Mouse (Mus musculus) c-Kit-positive CD71-negative TER-119-negative erythroid progenitor cells, embryonic 14.5 days (primary cell): Measurements from ENCODE around the gene Olfr24.
A peak's percentile ranks its signal among the peaks of the same experiment; 100 is the strongest.
"Not testable (repeated sequence)": the region's sequence is repeated elsewhere in the genome, so short reads cannot be mapped to it uniquely, and the experiment has no call there.

Experiments
- DNase-seq: peaks from one replicate; pipeline ENCODE4 v3.0.0-alpha.2; 2013; ENCODE audit warnings: low read depth

Olfr24 gene

DNA sequence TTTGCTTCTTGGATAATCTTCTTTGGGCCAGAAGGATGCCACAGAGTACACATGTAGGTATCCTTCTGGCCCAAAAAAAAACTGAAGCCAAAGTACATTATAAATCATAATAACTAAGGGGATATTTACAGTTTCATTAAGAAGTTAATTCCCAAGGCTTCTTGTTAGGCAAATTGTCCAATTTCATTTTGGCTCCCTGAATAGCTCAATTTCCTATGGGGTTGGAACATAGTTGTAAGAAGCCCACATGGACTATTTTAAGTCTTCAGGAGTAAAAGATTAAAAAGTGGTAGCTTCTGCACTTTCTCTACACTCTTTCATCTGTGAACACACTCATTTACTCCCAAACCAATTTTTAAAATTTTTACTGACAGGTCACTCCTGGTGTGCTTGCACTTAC lies at the start of gene Olfr24:
TSS of gene Olfr24 (minus strand) at position 101 of the 400 bp plus-strand sequence.
- no peak for DNase-seq

DNA sequence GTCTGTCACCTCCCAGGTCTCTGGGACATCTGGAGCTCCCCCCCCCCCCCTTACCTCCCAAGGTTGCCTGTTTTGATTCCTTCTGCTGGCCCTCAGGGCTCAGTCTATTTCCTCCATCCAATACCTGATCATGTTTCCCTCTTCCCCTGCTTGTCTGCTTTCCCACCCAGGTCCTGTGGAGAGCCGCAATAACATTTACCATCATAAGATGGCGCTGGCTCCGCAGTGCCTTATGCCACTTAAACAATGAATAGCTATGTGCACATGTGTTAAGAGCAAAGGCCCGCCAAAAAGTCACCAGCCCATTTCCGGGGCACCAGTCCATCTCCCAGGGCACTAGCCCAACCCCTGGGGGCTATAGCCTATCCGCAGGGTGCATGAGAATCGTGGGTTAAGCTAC lies 21.5 kb upstream of the Olfr24 start:
- no peak for DNase-seq

DNA sequence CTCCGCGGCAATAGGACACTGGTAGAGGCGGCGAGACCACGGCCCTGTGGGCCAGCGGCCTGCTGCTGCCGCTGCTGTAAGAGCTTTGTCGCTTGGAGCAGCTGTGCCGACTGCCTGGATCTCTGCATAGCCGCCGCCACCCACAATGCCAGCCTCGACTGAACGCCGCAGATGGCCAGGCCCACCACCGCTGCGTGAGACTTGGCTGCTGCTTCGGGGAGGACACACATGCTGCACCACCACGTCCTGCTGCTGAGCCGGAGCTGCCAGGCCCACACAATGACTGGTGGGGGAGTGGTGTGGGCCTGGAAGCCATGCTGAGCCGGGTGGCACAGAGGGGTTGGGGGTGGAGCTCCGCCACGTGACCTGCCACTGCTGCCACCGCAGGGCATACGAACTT lies 15.7 kb upstream of the Olfr24 start:
- no peak for DNase-seq

DNA sequence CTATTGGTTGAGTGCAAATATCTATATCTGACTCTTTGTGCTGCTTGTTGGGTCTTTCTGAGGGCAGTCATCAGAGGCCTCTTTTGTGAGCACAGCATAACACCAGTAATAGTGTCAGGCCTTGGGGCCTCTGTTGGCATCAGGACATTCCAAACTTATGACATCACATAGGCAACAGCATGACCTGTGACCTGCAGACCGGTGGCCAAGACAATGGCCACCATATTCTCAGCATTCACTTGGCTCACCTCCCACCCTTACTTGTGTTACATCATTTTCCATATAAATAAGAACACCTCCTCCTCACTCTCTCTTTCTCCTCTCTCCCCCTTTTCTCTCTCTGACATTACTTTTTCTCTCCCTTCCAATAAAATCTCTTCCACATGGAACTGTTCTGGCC lies 15.2 kb upstream of the Olfr24 start:
- DNase-seq = no peak

DNA sequence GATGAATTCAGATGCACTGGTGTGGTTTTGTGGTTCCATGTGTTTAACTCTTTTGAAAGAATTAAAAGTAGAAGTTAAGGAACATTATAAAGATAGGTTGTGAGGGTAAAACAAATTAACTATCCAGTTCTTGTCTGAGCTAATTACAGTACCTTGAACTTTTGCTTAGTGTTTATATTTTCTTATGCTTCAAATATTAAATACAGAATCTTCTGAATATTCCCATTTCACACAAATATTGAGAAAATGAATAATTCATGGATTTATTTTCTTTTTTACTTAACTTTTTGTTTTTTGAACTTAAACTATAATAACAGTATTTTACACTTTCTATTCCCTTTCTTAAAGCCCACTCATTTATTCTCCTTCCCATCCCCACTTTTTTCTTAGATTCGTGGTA lies 8.2 kb downstream of the Olfr24 start:
- DNase-seq = no peak

DNA sequence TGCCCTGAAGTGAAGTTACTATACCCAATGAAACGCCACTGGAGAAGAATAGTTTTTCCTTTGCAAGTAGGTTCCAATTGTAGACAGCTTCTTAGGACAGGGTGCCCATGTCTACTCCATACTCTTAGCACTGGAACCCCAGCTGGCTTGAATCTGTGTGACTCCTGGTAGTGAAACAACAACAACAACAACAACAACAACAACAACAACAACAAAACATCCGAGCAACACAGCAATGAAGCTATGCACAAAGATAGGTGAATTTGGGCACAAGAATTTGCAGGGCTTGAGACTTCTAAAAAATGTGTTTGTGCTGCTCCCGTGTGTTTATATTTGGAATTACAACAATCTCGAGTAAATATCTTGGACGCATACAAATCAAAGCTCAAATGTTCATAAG lies 19.2 kb downstream of the Olfr24 start:
- peak; percentile 4 for DNase-seq

DNA sequence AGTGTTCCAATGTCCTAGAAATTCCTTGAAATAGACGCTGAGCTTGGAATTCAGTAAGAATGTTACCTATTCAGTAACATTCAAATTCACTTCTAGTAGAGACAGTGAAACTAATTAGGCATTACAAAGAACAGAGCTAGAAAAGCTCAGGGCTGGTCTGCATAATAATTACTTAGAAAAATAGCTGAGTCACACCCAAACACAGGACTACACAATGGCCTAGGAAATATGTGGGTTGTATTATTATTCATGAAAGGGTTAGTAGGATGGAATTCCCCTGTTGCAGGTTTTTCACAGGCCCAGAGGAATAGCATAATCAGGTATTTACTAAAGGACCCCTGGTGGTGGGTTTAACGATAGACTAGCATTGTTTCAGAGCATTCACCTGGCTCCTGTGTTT lies 29.6 kb downstream of the Olfr24 start:
- DNase-seq = not testable (repeated sequence)

DNA sequence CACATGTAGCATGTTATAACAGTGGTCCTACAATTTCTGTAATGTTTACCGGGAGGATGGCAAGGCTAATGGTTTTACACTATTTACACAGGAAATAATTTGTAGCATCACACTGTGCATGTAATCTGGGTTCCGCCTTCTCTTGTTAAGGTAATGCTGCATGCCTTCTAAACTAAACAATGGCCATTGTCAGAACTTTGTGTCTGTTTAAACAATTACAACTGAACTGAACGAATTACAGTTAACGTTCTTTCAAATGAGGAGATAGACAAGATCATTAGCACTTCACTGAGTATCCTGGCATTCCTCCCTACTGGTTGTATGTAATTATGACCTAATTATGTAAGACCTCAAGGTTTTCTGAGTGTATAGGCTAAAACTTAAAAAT lies 41.1 kb downstream of the Olfr24 start:
- no peak for DNase-seq

DNA sequence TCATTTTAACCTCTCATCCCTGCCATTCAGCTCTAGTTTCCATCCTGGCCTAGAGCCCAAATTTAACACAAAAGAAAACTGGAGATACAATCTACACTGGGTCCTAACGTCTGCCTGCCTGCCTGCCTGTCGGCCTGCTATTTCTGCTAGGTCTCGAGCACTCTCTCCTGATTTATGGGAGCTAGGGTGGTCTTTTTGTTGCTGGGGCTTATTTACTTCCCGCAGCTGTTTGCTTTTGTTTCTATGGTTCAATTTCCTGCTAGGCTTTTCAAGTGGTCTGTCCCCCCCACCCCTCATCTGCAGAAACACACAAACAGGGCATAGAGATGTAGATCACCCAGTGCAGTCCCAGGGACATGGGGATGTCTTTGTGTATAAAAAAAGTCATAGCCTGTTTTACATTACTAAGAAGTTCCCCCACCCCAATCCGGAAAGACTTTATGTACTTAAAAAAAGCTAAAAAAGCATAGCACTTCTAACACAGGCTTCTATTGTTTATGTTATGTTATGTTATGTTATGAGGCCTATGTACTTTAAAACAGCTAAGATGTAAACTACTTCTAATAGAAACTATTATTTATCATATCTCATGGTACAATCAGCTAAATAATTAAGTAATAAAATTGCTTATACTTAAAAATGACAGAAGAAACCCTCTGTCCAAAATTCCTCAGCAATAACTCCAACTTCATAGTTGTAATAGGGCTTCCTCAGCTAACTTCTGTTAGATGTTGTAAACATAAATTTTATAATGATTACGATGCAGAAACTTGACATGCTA lies 41.7 kb downstream of the Olfr24 start:
- DNase-seq = no peak

DNA sequence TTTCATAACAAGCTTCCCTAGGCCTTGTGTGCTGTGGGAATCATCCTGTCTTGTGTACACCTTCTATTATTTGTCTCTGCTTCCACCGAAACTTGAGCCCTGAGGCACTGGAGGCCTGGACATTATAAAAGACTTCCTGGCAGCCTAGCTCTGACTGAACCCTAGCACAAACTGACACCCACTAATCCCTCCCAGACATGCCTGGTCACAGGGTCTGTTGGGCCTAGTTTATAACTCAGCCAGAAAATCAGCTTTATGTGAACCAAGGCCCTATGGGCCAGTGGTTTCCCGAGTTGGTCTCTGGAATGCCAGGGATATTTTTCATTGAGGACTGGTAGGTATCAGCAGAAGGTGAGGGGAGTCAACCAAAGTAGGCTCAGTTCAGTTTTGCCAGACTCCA lies 42.8 kb downstream of the Olfr24 start:
- no peak for DNase-seq

DNA sequence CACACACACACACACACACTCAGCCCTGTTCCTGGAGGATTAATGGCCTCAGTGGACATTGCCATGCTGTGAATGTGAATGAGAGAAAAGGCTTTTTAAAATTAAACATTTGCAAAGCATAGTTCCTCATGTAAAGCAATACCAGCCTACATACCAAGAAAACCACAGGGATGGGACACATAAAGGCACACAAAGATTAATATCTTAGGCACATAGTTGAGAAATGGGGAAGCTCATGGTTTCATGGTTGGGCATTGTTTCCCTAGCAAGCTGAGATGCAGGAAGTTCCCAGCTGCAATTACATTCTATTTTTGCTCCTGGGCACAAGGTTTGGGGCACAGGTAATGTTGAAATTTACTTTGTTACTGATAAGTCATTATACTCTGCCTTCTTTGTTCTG lies 58.2 kb downstream of the Olfr24 start:
- no peak for DNase-seq
